Mouse (Mus musculus) stomach, embryonic 16.5 days (tissue): ENCODE data around the gene Acot7. TPM values are rescaled to one million over a fixed set of nuclear protein-coding genes. Genes with fewer than 3 reads are reported as not detected.

Experiments
- ATAC-seq: fragments of 200-750 bp; cut with Nextera tagmentation; 2 replicates; pipeline ENCODE4 v1.8.0; 2017; ENCODE audit warnings: moderate number of reproducible peaks, moderate TSS enrichment; ENCODE audit not compliant: insufficient read depth, low FRiP score
- H3K27ac ChIP-seq: fragments of 300-500 bp; sonication (generic); 2 replicates; pipeline ENCODE4 v1.5.1; 2014; ENCODE audit warnings: low read length
- H3K27me3 ChIP-seq: fragments of 300-500 bp; sonication (generic); 2 replicates; pipeline ENCODE4 v1.6.1; 2014; ENCODE audit warnings: low read length, control low read depth, mixed read lengths; ENCODE audit not compliant: control insufficient read depth, insufficient read depth
- H3K36me3 ChIP-seq: fragments of 300-500 bp; sonication (generic); 2 replicates; pipeline ENCODE4 v1.6.1; 2014; ENCODE audit warnings: low read length; ENCODE audit not compliant: control insufficient read depth, insufficient read depth
- H3K4me1 ChIP-seq: fragments of 300-500 bp; sonication (generic); 2 replicates; pipeline ENCODE4 v1.6.1; 2014; ENCODE audit warnings: low read length, control low read depth, mixed read lengths; ENCODE audit not compliant: control insufficient read depth, insufficient read depth
- H3K4me2 ChIP-seq: fragments of 300-500 bp; sonication (generic); 2 replicates; pipeline ENCODE4 v1.6.1; 2014; ENCODE audit warnings: low read depth, low read length, mixed read lengths
- H3K4me3 ChIP-seq: fragments of 300-500 bp; sonication (generic); replicated peaks from 2 replicates; pipeline ENCODE4 v1.5.1; 2014; ENCODE audit warnings: mild to moderate bottlenecking, low read length
- H3K9ac ChIP-seq: fragments of 300-500 bp; sonication (generic); 2 replicates; pipeline ENCODE4 v1.6.1; 2014; ENCODE audit warnings: low read length
- H3K9me3 ChIP-seq: fragments of 300-500 bp; sonication (generic); replicated peaks from 2 replicates; pipeline ENCODE4 v1.6.1; 2016; ENCODE audit warnings: low read length, control low read depth; ENCODE audit not compliant: control insufficient read depth
- WGBS: fragments of 180-500 bp; shearing (Covaris S2); extraction: QIAGEN DNeasy Blood & Tissue Kit; methylation state at CpG from one replicate; pipeline ENCODE4 v1.1.7; 2014; 5-methylcytosine and 5-hydroxymethylcytosine counted together
- polyA plus RNA-seq: library from polyadenylated mRNA; unstranded; fragments of >200 nt; fragmentation: Nextera tagmentation; extraction: Ambion mirVana; gene quantifications from 2 replicates; pipeline ENCODE4 v1.2.1, GENCODE M21; 2015

Gene Acot7
- polyA plus RNA-seq, 1 experiment from 2014 or later = 57.3 TPM

DNA sequence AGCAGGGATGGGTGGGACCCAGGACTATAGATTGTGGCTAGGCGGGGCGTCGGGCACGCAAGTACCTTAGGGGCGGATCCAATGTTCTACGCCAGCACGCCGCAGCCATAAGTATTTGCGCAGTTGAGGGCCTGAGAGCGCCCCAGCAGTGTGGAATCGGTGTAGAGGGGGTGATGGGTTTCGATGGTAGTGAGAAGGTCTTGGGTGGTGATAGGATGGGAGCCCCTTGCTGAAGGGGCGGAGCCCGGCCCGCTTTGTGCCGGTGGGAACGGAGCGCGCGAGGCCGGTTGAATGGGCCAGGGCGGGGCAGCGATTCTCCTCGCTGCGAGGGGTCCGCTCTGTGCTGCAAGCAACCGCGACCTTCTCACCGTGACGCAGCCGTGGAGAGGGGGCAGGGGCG, 108.2 kb downstream of the Acot7 start:
- no peaks in the 10 kb centered on the region for H3K9me3 ChIP-seq
- H3K9ac ChIP-seq = no peak overlapping the region
- no peak for ATAC-seq
- no peak overlapping the region for H3K27ac ChIP-seq
- H3K4me1 ChIP-seq = peaks cover 28% of the 10 kb centered on the region; the same call in 1 of the 2 replicates
- H3K27me3 ChIP-seq = peaks cover 85% of the 10 kb centered on the region
- peak overlapping the region; percentile 12; the same call in 1 of the 2 replicates for H3K4me3 ChIP-seq
- WGBS = 3% methylated on average over 32 of the region's 32 CpGs
- peak overlapping the region; percentile 42 for H3K4me2 ChIP-seq
- no peaks in the 10 kb centered on the region for H3K36me3 ChIP-seq

DNA sequence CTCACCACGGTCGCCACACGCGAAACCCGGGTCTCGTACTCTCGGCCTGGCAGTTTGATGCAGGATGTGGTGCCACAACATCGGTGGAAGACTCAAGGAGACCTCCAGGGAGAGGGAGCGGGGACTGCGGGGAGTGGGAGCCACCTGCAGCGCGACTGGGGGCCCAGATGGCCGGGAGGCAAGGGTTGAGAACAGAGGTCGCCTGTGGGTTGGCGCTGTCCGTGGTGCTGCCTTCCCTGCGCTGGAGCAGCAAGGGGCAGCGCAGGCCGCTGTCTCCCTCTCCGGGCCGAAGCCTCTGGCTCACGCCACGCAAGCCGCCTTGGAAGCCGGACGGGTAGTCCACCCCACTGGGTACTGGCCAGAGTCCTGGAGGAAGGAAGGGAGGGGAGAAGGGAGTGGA, 109.0 kb downstream of the Acot7 start:
- H3K4me2 ChIP-seq = peak overlapping the region; percentile 42; the same call in 1 of the 2 replicates
- peaks cover 85% of the 10 kb centered on the region for H3K27me3 ChIP-seq
- H3K9me3 ChIP-seq = no peaks in the 10 kb centered on the region
- no peak overlapping the region for H3K4me3 ChIP-seq
- peaks cover 28% of the 10 kb centered on the region; the same call in 1 of the 2 replicates for H3K4me1 ChIP-seq
- H3K36me3 ChIP-seq = no peaks in the 10 kb centered on the region
- 4% methylated on average over 26 of the region's 26 CpGs for WGBS
- H3K27ac ChIP-seq = no peak overlapping the region
- no peak overlapping the region for H3K9ac ChIP-seq
- no peak for ATAC-seq

DNA sequence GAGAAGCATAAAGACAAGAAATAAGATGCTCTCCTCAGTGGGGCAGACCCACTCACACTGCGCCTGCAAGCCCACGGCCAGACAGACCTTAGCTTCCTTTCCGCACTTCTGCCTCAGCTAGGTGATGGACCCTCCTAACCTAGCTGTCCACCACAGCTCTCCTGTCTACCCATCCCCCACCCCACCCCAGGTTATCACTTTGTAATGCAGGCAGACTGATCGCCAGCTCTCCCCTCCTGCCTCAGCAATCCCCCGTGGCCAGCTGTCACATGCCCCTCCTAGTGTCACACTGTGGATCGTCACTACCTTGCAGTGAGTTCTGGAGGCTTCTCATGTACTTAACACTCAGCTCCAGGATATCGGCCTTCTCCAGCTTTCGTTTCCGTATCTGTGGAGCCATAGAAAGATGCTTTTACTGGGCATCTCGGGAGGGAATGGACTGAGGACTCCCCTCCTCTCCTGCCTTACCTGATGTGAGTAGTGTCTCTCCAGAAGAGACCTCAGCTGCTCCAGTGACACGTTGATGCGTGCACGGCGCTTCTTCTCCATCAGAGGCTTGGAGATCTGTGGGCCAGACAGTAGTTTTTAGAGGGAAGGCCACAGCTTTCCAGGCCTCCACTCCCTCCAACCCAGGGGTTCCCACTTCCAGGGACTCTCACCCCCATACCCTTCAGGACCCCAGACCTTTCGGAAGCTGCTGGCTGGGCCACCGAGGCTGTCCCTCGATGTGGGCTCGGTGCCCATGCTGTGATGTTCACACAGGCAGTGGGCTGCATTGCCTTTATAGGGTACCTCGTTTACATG, 109.6 kb downstream of the Acot7 start:
- Histone ChIP-seq H3K27me3 (peaks cover 85% of the 10 kb centered on the region), H3K27ac (no peak overlapping the region), H3K9ac (no peak overlapping the region), H3K4me3 (no peak overlapping the region), H3K36me3 (no peaks in the 10 kb centered on the region), H3K9me3 (no peaks in the 10 kb centered on the region), H3K4me2 (no peak overlapping the region), H3K4me1 (peaks cover 32% of the 10 kb centered on the region; the same call in 1 of the 2 replicates)
- WGBS = 18% methylated on average over 19 of the region's 19 CpGs
- no peak for ATAC-seq

DNA sequence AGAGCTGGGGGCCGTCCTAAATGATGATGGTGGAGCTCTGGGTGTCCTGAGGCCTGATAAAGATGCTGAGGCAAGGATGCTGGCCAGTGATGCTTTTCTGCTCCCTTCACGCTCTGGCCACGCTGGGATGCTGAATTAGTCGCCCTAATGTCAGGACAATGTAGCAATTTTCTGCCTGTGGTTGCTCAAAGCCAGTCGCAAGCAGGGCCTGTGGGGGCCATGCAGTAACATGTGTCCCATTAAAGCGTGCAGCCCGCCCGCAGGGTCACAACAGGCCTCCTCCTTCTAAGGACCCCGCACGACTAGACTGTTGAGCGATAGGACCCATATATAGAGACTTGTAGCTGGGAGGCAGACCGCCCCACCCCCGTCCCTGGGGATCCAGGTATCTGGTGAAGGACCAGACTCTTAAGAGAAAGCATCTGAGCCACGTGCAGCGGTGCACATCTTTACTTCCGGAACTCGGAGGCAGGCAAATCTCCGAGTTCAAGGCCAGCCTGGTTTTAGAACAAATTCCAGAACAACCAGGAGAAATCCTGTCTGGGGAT, 110.5 kb downstream of the Acot7 start:
- no peak for ATAC-seq
- no peak overlapping the region for H3K27ac ChIP-seq
- 52% methylated on average over 18 of the region's 18 CpGs for WGBS
- no peaks in the 10 kb centered on the region for H3K9me3 ChIP-seq
- peaks cover 27% of the 10 kb centered on the region; the same call in 1 of the 2 replicates for H3K4me1 ChIP-seq
- H3K36me3 ChIP-seq = no peaks in the 10 kb centered on the region
- peaks cover 81% of the 10 kb centered on the region for H3K27me3 ChIP-seq
- H3K9ac ChIP-seq = no peak overlapping the region
- no peak overlapping the region for H3K4me2 ChIP-seq
- H3K4me3 ChIP-seq = no peak overlapping the region

DNA sequence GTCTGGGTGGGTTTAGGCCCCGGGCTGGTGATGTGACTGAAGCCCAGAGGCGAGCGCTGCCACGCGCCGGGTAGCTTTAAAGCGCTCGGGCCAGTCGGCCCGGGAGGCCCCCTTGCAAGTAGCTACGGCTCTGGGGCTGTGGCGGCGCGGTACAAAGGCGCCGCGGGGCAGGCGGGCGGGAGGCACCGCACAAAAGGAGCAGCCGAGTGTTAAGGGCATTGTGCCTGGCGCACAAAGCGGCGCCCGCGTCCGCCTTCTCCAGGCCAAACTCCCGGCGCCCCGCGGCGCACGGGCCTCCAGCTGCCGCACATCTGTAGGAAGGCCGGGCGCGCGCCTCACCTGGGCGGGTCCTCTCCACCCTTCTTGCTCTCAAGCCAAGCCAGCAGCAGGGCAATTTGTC, 112.5 kb downstream of the Acot7 start:
- WGBS = 1% methylated on average over 39 of the region's 39 CpGs
- peak overlapping the region; percentile 25 for H3K4me3 ChIP-seq

DNA sequence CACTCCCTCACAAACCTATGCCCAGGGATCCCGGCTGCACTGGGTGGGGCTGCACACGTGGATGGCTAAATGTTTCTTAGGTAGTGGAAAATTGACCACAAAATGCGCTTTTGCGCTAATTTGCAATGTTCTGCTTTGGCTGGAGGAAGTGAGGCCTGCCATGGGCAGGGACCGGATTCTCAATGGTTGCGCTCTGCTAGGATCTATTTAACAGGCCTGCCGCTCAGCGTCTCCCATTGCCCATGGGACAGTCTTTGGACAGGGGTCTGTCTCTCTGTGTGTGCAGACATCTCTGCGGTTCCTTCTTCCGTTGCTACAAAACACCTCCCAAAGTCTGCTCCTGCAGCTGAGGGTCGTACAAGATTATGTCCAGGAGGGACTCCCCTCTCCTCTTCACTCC, 113.1 kb downstream of the Acot7 start:
- 31% methylated on average over 11 of the region's 11 CpGs for WGBS
- no peak overlapping the region for H3K9ac ChIP-seq
- ATAC-seq = no peak

More for the DNA sequence above, 112.5 kb downstream of the Acot7 start:
- Histone ChIP-seq H3K27me3 (peaks cover 65% of the 10 kb centered on the region), H3K9ac (no peak overlapping the region; the same call in 1 of the 2 replicates), H3K4me2 (peak overlapping the region; percentile 41), H3K4me1 (peaks cover 25% of the 10 kb centered on the region; the same call in 1 of the 2 replicates), H3K36me3 (no peaks in the 10 kb centered on the region), H3K27ac (no peak overlapping the region), H3K9me3 (no peaks in the 10 kb centered on the region)
- no peak for ATAC-seq

DNA sequence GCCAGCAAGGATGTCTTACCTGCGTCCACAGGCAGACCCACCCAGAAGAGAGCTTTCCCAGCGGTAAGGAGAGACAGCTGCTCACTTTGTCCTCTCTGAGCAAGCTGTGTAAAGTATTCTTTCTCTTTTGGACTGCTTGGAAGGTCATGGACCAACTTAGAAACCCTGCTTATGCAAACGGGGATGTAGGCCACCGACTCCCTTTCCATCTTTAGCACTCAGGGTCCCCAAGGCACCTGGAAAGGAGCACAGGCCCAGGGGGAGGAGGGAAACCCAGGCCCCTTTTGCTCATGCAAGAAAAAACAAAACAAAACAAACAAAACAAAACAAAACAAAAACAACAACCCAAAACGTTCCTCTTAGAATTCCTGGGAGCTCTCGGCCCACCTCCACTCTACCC, 113.6 kb downstream of the Acot7 start, which contains the start of gene Hes3:
Gene Hes3 (minus strand): TSS at position 101 of the 400 bp plus-strand sequence.
- H3K9me3 ChIP-seq = no peaks in the 10 kb centered on the region
- peaks cover 57% of the 10 kb centered on the region for H3K27me3 ChIP-seq
- ATAC-seq = no peak
- 32% methylated on average over 6 of the region's 6 CpGs for WGBS
- peaks cover 22% of the 10 kb centered on the region; the same call in 1 of the 2 replicates for H3K4me1 ChIP-seq
- peak within 1 kb of the TSS; percentile 25 for H3K4me3 ChIP-seq
- H3K9ac ChIP-seq = no peak within 1 kb of the TSS
- no peak within 1 kb of the TSS for H3K27ac ChIP-seq
- peak within 1 kb of the TSS; percentile 41 for H3K4me2 ChIP-seq
- H3K36me3 ChIP-seq = no peaks in the 10 kb centered on the region

More for the DNA sequence above, 113.1 kb downstream of the Acot7 start:
- no peaks in the 10 kb centered on the region for H3K36me3 ChIP-seq
- H3K4me2 ChIP-seq = 0 out of 2 replicates have a peak overlapping the region, but pooled peaks have one; percentile 41
- peaks cover 28% of the 10 kb centered on the region; the same call in 1 of the 2 replicates for H3K4me1 ChIP-seq
- H3K27me3 ChIP-seq = peaks cover 63% of the 10 kb centered on the region
- no peaks in the 10 kb centered on the region for H3K9me3 ChIP-seq
- H3K4me3 ChIP-seq = no peak overlapping the region
- no peak overlapping the region for H3K27ac ChIP-seq

DNA sequence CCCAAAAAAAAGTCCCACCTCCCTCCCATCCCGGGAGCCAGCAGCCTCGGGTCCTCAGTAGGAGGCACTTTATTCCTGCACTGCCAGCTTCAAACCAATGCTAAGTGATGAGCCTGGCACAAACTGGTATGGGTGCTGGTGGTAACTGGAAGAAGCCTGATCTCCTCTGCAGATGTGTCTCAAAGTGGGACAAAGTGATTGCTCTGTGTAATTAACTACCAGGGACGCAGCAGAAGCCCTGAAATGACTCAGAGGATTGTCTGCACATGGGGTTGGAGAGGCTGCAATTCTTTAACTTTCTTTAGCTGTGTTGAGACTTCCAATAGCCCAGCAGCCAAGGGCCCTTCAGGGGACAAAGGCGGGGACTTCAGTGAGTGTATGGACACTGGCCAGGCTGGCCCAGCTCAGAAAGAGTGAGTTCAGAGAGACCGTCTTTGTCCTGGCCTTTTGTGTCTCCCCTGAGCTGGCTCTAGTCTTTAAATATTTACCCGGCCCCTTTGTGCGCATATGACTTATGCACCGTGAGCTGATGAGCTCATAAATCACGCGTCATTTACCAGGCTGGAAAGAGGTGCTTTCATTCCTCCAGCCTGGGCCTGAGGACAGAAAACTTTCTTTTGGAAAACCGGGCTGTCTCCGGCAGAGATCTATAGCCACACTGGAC, 114.3 kb downstream of the Acot7 start:
- Histone ChIP-seq H3K9me3 (no peaks in the 10 kb centered on the region), H3K4me1 (peaks cover 22% of the 10 kb centered on the region; the same call in 1 of the 2 replicates), H3K36me3 (no peaks in the 10 kb centered on the region), H3K27ac (no peak overlapping the region), H3K27me3 (peaks cover 51% of the 10 kb centered on the region), H3K4me2 (no peak overlapping the region), H3K9ac (no peak overlapping the region), H3K4me3 (no peak overlapping the region)
- ATAC-seq = no peak
- 15% methylated on average over 12 of the region's 12 CpGs for WGBS
